Mouse (Mus musculus): Measurements from ENCODE around the gene Nt5e.
A peak's percentile ranks its signal among the peaks of the same experiment; 100 is the strongest.

Nt5e gene

GRCm38 (mm10) chr9:88344424-88344823 lies 17.4 kb downstream of the Nt5e start:
- no peak for DNase-seq (ENCODE audit: low read depth, low spot score)

- no peak for DNase-seq (ENCODE audit: low read depth, low spot score)
These were observed 19.9 kb downstream of the Nt5e start for GRCm38 (mm10) chr9:88346857-88347256.

DNA sequence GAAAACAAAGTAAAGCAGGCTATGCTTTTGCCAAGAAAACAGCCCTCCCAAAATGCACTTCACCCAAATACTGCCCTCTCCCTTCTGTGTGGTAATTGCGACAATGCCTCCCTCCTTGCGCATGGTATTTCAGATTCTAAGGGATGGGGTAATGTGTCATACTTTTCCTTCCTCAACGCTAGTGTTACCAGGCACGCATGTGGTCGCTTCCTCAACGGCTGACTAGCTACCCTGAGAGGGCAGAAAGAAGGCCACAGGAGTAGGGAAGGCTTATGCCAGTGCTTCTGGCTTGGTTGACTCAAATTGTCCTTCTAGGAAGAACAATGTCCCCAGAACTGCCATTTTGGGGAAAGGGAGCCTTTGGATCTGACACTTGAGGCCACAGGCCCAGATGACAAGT lies 21.6 kb downstream of the Nt5e start:
- no peak for DNase-seq (ENCODE audit: low read depth, low spot score)

- DNase-seq (ENCODE audit: low read depth, low spot score), result no peak
These were observed 23.3 kb downstream of the Nt5e start for GRCm38 (mm10) chr9:88350317-88350716.

DNA sequence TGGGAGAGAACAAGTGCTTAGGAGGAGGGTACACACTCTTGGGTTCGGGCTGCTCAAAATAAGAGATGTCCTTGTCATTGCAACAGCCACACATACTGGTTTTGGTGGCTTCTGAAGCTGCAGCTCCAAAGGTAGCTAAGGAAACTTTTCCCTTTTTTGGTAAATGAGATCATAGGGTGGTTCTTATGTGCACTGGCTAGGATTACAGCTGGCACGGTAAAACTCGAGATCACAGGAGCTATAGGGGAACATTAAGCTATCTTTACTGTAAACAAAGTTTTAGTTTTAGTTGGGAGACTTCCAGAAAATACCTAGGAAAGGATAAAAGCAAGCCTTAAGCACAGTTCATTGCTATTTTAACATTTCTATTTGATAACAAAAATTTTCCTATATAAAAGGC lies 24.2 kb downstream of the Nt5e start:
- no peak for DNase-seq (ENCODE audit: low read depth, low spot score)

- no peak for DNase-seq (ENCODE audit: low read depth, low spot score)
These were observed 25.7 kb downstream of the Nt5e start for GRCm38 (mm10) chr9:88352741-88353140.

GRCm38 (mm10) chr9:88353459-88353858 lies 26.5 kb downstream of the Nt5e start:
- DNase-seq (ENCODE audit: low read depth, low spot score), result no peak

DNA sequence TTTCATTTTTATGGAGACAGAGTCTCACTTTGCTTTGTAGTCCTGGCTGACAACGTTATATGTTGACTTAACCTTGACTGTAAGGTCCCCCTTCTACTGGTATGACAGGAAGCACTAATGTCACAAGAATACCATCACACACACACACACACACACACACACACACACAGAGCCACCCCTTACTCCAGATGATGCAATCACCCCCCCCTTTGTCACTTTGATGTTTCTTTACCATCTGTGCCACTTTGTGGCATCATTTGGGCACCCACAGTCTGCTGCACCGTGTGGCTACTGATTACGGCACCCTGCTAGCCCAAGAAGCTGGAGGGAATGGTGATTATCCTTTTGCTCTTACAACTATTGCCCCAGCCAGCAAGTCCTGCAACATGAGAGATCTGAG lies 30.2 kb downstream of the Nt5e start:
- DNase-seq (ENCODE audit: low read depth, low spot score), result no peak

- no peak for DNase-seq (ENCODE audit: low read depth, low spot score)
These were observed 32.1 kb downstream of the Nt5e start for GRCm38 (mm10) chr9:88359140-88359539.

GRCm38 (mm10) chr9:88361211-88361909 lies 34.4 kb downstream of the Nt5e start:
- DNase-seq (ENCODE audit: low read depth, low spot score), result no peak

DNA sequence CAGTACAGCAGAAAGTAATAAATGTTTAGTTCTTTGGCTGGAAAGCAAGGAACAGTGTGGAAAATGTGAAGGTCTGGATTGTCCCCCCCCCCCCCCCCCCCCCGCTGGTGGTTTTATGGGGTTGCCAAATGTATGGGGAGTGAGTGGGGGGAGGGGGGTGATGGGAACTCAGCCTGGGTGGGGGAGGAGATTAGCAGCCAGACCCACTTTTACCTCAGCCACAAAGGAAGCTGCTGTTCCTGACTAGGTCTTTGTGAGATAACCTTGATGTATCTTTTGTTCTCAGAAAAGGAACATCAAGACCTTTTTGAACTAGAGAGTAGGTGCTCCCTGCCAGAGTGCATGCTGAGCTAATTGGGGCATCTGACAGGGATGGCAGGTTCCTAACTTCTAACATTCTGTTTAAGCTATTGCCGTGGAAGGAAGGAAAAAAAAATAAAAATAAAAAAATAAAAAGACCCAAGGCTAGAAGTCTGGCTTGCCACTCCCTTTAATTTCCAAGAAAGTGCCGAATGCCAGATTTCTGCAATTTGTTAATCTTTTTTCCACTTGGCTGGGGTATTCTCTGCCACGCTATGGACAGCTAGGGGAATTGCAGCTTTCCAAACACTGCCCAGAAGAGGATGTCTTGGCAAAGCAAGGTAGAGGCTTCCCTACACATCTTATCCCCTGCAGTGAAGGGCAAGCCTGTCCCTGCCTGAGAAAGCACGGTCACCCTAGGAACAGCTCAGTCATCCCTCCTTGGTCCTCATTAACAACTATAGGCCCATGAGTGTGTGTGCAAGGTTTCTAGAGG lies 35.3 kb downstream of the Nt5e start:
- peak; percentile 83 for DNase-seq (ENCODE audit: low read depth, low spot score)

DNA sequence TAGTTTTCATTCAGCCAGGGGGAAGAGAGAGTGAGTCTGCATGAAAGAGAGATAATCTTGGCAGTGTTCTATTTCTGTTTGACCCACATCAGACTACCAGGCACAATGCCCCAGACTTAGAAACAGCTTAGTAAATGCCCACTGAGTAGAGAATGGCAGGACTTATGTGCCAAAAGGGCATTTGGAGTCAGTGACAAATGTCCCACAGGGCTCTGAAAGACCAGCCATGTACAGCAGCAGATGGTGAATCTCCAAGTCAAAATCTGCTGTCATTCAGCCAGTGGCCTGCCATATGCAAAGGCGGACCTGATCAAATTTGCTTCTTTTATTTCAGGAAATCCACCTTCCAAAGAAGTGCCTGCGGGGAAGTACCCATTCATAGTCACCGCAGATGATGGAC lies 36.1 kb downstream of the Nt5e start:
- no peak for DNase-seq (ENCODE audit: low read depth, low spot score)

DNA sequence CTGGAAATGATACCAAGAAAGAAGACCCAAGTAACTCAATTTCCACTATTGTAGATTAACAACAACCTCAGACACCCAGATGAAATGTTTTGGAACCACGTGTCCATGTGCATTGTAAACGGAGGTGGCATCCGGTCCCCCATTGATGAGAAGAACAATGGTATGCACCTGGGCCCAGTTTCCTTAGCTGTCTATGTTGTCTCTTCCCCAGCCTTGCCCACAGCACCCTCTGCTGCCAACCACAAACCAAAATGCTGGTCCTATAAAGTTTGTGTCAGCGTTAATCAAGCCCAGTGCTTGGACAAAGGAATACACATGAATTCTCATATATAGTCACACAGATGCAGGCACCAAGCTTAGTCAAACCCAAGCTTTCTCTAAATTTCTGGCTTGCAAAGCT lies 39.3 kb downstream of the Nt5e start:
- peak; percentile 14 for DNase-seq (ENCODE audit: low read depth, low spot score)

DNA sequence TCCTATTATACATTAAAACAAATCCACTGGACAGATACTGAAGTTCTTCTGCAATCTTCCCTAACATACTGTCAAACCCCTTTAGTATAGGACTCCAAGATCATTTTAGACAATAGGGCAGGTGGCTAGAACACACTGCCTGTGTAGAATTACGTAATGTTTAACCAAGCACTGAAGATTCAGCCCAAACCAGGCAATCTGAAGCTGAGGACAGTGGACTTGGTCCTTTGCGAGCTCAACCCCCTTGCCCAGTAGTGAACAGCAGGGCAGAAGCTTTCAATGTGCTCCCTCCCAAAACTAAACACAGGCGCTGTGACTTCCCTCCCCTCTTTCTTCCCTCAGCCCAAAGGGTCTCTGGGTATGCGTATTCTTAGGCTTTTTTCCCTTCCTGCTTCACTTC lies 39.8 kb downstream of the Nt5e start:
- no peak for DNase-seq (ENCODE audit: low read depth, low spot score)

- no peak for DNase-seq (ENCODE audit: low read depth, low spot score)
These were observed 40.3 kb downstream of the Nt5e start for GRCm38 (mm10) chr9:88367322-88367721.

GRCm38 (mm10) chr9:88367751-88368150 lies 40.8 kb downstream of the Nt5e start:
- DNase-seq (ENCODE audit: low read depth, low spot score), result no peak

DNA sequence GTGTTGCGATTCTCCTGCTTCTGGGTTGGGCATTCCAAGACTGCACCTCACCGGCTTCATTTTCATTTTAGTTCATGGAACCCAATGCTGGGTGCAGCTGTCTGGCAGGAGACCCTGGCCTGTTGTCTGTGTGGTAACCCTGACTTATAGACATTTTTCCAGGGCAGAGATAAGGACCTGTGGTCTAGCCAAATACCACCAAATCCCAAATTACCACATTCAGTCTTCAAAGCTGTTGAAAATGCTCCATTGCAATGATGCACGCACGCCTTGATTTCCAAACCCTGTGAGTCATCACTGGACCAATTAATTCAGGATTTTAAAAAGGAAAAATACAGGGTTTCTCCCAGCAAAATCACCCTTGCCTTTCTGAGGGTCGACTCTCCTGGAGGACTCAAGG lies 41.5 kb downstream of the Nt5e start:
- no peak for DNase-seq (ENCODE audit: low read depth, low spot score)

- no peak for DNase-seq (ENCODE audit: low read depth, low spot score)
These were observed 42.7 kb downstream of the Nt5e start for GRCm38 (mm10) chr9:88369666-88370065.

DNA sequence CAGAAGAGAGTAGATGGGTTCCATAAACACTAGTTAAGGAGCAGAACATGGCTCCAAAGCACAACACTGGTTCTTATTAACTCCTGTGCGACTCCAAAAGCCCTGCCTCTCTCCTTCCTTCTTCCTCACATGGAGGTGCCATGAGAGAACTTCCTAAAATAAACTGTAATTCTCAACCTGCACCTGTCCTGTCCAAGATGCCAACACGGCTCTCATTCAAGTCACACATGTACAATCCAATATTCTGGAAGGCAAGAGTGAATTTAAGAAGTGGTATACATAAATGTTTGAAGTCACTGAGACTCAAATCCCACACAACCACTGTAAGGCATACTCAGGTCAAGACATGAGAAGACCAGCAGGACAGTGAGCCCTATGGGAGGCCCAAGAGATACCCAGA lies 44.2 kb downstream of the Nt5e start:
- DNase-seq (ENCODE audit: low read depth, low spot score), result no peak

GRCm38 (mm10) chr9:88373001-88373400 lies 46.0 kb downstream of the Nt5e start:
- no peak for DNase-seq (ENCODE audit: low read depth, low spot score)

GRCm38 (mm10) chr9:88377483-88377882 lies 50.5 kb downstream of the Nt5e start:
- DNase-seq (ENCODE audit: low read depth, low spot score), result no peak

DNA sequence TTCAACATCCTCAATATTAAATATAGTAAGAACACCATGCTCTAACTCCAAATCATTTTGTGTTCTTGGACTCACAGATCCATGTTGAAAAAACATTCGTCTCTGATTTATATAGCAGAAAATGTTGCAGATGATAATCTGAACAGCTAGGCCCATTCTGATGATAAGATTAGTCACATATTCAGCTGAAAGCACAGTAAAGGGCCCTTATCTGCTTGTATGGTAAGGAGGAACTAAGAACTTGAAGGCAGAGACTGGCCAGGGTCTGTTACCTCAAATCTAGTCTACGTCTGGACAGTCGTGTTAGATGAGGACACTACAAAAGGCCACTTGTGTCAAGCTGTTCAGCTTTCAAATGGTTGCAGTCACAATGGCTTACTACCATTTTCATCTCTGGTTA lies 52.1 kb downstream of the Nt5e start:
- no peak for DNase-seq (ENCODE audit: low read depth, low spot score)

DNA sequence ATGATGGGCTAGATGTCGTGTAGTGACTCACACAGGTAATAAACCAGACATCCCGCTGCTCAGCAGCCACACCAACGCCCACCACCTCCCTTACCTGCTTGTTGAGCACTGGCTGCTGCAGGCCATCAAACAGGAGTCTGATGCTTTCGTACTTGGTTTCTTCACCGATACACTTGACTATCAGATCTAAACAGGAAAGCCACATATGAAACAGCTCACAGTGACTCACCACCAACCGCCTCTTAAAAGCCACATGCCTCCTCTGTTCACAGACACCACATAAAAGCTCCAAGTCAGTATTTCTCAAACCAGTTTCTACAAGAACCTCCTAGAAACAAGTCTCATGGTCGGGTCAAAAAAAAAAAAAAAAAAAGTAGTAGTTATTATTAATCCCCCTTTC lies 53.1 kb downstream of the Nt5e start:
- DNase-seq (ENCODE audit: low read depth, low spot score), result no peak

Data from ES-CJ7 (cell line).